Mouse (Mus musculus): Measurements from ENCODE around the gene Fam84b. TPM values are rescaled to one million over a fixed set of nuclear protein-coding genes. Genes with fewer than 3 reads are reported as not detected.
"Not testable (repeated sequence)": the region's sequence is repeated elsewhere in the genome, so short reads cannot be mapped to it uniquely, and the experiment has no call there.

The Fam84b gene
- total RNA-seq (2021), result 16.7 and 18.7 TPM in 2 replicates
- long read RNA-seq, experiment 1, full-length matches to known transcripts, result 2 of 6 reads
- long read RNA-seq, experiment 1, partial matches to known transcripts, result 0 of 6 reads
- long read RNA-seq, experiment 1, other reads (novel, unspliced or antisense), result 4 of 6 reads
- long read RNA-seq, experiment 2, full-length matches to known transcripts, result 3 of 8 reads
- long read RNA-seq, experiment 2, partial matches to known transcripts, result 0 of 8 reads
- long read RNA-seq, experiment 2, other reads (novel, unspliced or antisense), result 5 of 8 reads

GRCm38 (mm10) chr15:60853231-60853999 lies at the start of gene Fam84b:
Gene Fam84b, minus strand, starts transcription at chr15:60853778.
- DNase-seq, result peak; percentile 44

- DNase-seq, result no peak
Observed at GRCm38 (mm10) chr15:60898187-60898965, 44.8 kb upstream of the Fam84b start.

GRCm38 (mm10) chr15:60896040-60896439 lies 42.5 kb upstream of the Fam84b start:
- no peak for DNase-seq

- DNase-seq, result no peak
Observed at GRCm38 (mm10) chr15:60892976-60893463, 39.4 kb upstream of the Fam84b start.

- no peak for DNase-seq
Observed at GRCm38 (mm10) chr15:60888724-60889123, 35.1 kb upstream of the Fam84b start.

- no peak for DNase-seq
Observed at GRCm38 (mm10) chr15:60875721-60876120, 22.1 kb upstream of the Fam84b start.

- DNase-seq, result no peak
Observed at GRCm38 (mm10) chr15:60862417-60862816, 8.8 kb upstream of the Fam84b start.

- no peak for DNase-seq
Observed at GRCm38 (mm10) chr15:60855112-60855511, 1.5 kb upstream of the Fam84b start.

GRCm38 (mm10) chr15:60854151-60854550 lies 573 bp upstream of the Fam84b start:
- DNase-seq, result no peak

GRCm38 (mm10) chr15:60848630-60849029 lies 4.9 kb downstream of the Fam84b start:
- no peak for DNase-seq

- DNase-seq, result no peak
Observed at GRCm38 (mm10) chr15:60846291-60846690, 7.3 kb downstream of the Fam84b start.

- no peak for DNase-seq
Observed at GRCm38 (mm10) chr15:60845886-60846285, 7.7 kb downstream of the Fam84b start.

GRCm38 (mm10) chr15:60841785-60842184 lies 11.8 kb downstream of the Fam84b start:
- no peak for DNase-seq

- DNase-seq, result not testable (repeated sequence)
Observed at GRCm38 (mm10) chr15:60841312-60841711, 12.3 kb downstream of the Fam84b start.

GRCm38 (mm10) chr15:60840296-60840670 lies 13.3 kb downstream of the Fam84b start:
- no peak for DNase-seq

- DNase-seq, result no peak
Observed at GRCm38 (mm10) chr15:60839539-60840295, 13.9 kb downstream of the Fam84b start.

GRCm38 (mm10) chr15:60838135-60838534 lies 15.4 kb downstream of the Fam84b start:
- peak; percentile 31 for DNase-seq

GRCm38 (mm10) chr15:60837719-60838118 lies 15.9 kb downstream of the Fam84b start:
- DNase-seq, result no peak

GRCm38 (mm10) chr15:60836321-60836720 lies 17.3 kb downstream of the Fam84b start:
- DNase-seq, result no peak

GRCm38 (mm10) chr15:60834598-60835571 lies 18.7 kb downstream of the Fam84b start:
- DNase-seq, result no peak
